Mouse (Mus musculus): ENCODE measurements around the gene Gal3st4. TPM values are rescaled to one million over a fixed set of nuclear protein-coding genes. Genes with fewer than 3 reads are reported as not detected.

Gene Gal3st4
- polyA plus RNA-seq, 1 experiment from 2014 or later: 1.8 TPM

DNA sequence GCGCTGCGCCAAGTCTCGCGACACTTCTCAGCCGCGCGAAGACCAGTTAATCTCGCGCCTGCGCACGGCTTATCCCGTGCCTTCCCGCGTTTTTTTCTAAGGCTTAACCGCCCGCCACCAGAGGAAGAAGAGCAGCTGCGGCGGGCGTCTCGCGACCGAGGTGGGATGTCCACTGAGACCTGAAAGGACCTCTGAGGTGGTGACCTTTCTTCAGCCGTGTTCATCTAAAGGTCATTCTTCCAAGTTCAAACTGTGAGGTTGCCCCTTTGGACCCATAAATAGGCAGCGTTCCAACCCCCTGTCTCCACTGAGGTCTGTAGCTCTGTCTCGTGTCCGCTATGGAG is 7.8 kb upstream of the Gal3st4 start:
- H3K4me1 ChIP-seq (ENCODE audit: control insufficient read depth, insufficient read depth, low read length): peaks cover 32% of the 10 kb centered on the region
- H3K4me2 ChIP-seq (ENCODE audit: low read length): peak overlapping the region; percentile 83
- peak overlapping the region; percentile 86; the same call in 1 of the 2 replicates for H3K4me3 ChIP-seq (ENCODE audit: low read depth, low read length)
- H3K9ac ChIP-seq (ENCODE audit: low read length): no peak overlapping the region
- ATAC-seq (no peak), DNase-seq (ENCODE audit: low spot score) (no peak)
- 0 out of 2 replicates have a peak, but pooled peaks cover 8% of the 10 kb centered on the region for H3K9me3 ChIP-seq (replicated peaks; ENCODE audit: control insufficient read depth, low read length)
- no peak overlapping the region for H3K27ac ChIP-seq (ENCODE audit: low read depth, low read length)
- H3K27me3 ChIP-seq (replicated peaks; ENCODE audit: control insufficient read depth, insufficient read depth, low read length): no peaks in the 10 kb centered on the region
- H3K36me3 ChIP-seq (ENCODE audit: control insufficient read depth, insufficient read depth, low read length): peaks cover 15% of the 10 kb centered on the region; the same call in 1 of the 2 replicates
- 30% methylated on average over 24 of the region's 26 CpGs for WGBS

DNA sequence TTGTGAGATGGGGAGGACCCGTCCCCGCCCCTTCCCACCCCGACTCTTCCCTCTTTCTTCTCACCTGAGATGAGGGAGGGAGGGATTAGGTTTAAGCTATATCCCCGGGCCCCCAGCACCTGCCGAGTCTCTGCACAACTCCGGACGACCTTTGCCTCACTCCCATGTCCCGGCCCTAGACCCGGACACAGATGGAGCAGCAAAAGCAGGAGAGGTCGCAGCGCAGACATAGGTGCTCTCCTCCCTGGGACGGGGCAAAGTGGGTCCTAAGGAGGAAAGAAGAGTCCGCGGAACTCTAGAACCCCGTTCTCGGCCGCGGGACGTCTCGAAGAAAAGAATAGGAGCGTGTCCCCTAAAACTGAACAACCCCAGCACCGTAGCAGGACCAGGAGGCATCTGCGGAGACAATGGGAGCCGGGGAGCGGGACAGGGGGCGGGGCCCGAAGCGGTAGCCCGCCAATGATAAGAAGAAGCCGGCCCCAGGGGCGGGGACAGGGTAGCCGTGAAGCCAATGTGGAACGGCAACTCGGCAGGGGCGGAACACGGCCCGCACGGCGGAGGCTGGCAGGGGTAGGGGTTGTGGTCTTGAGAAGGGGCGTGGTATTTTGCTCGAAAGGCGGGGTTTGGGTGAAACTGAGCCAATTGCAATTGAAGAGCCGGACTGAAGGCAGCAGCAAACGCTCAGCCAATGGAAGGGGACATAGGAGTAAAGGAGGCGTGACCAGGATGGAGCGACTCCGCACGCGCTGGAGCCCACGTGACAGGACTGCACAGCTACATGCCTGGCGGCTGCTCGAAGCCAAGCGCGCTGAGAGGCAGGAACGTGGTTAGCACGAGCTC is 7.2 kb upstream of the Gal3st4 start, which contains the start of the genes Gm43720, Gpc2 and Stag3:
Gm43720 (minus strand) TSS at position 374 of the 840 bp plus-strand sequence.
Gpc2 (minus strand) TSS at position 421 of the 840 bp plus-strand sequence.
Stag3 (plus strand) TSS at position 656 of the 840 bp plus-strand sequence.
- H3K4me1 ChIP-seq (ENCODE audit: control insufficient read depth, insufficient read depth, low read length): peaks cover 37% of the 10 kb centered on the region
- 0 out of 2 replicates have a peak, but pooled peaks cover 8% of the 10 kb centered on the region for H3K9me3 ChIP-seq (replicated peaks; ENCODE audit: control insufficient read depth, low read length)
- H3K27ac ChIP-seq (ENCODE audit: low read depth, low read length): peak within 1 kb of the TSS; percentile 78
- DNase-seq (ENCODE audit: low spot score): peak; percentile 99
- H3K9ac ChIP-seq (ENCODE audit: low read length): peak within 1 kb of the TSS; percentile 97
- no peaks in the 10 kb centered on the region for H3K27me3 ChIP-seq (replicated peaks; ENCODE audit: control insufficient read depth, insufficient read depth, low read length)
- under 1% methylated on average over 56 of the region's 56 CpGs for WGBS
- H3K36me3 ChIP-seq (ENCODE audit: control insufficient read depth, insufficient read depth, low read length): peaks cover 20% of the 10 kb centered on the region; the same call in 1 of the 2 replicates
- ATAC-seq: peak; percentile 99
- peak within 1 kb of the TSS; percentile 86 for H3K4me3 ChIP-seq (ENCODE audit: low read depth, low read length)
- peak within 1 kb of the TSS; percentile 83 for H3K4me2 ChIP-seq (ENCODE audit: low read length)

DNA sequence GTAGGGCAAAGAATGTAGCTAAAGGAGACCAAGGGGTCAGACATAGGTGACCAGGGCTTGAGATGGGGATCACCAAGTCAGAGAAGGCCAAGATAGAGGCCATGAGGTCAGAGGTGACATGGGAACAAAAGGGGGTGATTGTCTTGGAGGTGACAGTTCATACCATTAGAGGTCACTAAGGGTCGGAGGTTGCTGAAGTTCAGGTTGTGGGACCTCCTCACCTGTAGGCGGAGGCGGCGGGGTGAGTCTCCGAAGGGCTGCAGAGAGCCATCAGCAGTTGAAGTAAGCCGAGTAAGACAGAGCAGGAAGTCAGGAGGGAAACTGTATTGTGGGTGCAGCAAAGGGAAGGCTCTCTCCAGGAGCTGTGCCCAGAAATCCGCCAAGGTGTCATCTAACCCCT is 5.4 kb upstream of the Gal3st4 start:
- Histone ChIP-seq H3K27me3 (replicated peaks; ENCODE audit: control insufficient read depth, insufficient read depth, low read length) (no peaks in the 10 kb centered on the region), H3K4me2 (ENCODE audit: low read length) (peak overlapping the region; percentile 83), H3K4me1 (ENCODE audit: control insufficient read depth, insufficient read depth, low read length) (peaks cover 39% of the 10 kb centered on the region), H3K4me3 (ENCODE audit: low read depth, low read length) (peak overlapping the region; percentile 86), H3K9me3 (replicated peaks; ENCODE audit: control insufficient read depth, low read length) (0 out of 2 replicates have a peak, but pooled peaks cover 8% of the 10 kb centered on the region), H3K9ac (ENCODE audit: low read length) (peak overlapping the region; percentile 97), H3K27ac (ENCODE audit: low read depth, low read length) (0 out of 2 replicates have a peak overlapping the region, but pooled peaks have one; percentile 5), H3K36me3 (ENCODE audit: control insufficient read depth, insufficient read depth, low read length) (peaks cover 25% of the 10 kb centered on the region)
- ATAC-seq (no peak), DNase-seq (ENCODE audit: low spot score) (no peak)
- WGBS: 87% methylated on average over 7 of the region's 7 CpGs

DNA sequence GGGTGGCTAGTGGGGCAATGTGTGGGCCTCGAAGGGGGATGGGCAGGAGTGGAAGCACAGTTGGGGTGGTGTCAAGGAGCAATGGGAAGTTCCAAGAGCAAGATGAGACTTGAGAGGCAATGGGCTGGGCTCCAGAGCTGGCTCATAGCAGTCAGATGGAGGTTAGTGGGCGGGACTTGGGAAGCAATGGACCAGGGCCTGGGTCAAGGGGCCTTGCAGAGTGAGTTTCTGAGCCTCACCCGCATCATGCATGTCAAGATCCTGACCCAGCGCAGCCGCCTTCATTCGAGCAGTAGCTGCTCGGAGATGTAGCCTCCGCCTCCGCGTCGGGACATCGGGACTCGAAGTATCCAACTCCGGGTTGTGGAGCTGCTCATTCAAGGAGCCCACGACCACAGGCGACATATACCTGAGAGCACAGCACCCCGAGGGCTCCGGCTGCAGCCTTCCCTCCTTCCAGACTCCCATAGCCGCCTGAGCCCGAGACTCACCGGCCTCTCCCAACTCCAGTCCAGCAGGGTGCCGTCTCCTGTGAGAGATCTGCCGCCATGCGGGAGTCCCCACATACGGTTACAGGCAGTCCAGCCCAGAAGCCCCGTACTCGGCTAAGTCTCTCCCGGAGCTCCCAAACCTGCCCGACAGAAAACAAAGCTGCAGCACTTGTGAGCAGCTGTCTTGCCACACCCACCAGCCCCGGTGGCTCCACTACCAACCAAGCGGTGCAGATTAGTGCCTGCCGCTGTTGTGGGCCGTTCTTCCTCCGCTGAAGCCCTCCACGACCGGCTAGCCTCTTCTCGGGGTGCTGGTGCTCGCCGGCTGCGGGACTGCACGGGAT is 2.8 kb upstream of the Gal3st4 start:
- DNase-seq (ENCODE audit: low spot score): peak; percentile 36
- 0 out of 2 replicates have a peak overlapping the region, but pooled peaks have one; percentile 9 for H3K27ac ChIP-seq (ENCODE audit: low read depth, low read length)

DNA sequence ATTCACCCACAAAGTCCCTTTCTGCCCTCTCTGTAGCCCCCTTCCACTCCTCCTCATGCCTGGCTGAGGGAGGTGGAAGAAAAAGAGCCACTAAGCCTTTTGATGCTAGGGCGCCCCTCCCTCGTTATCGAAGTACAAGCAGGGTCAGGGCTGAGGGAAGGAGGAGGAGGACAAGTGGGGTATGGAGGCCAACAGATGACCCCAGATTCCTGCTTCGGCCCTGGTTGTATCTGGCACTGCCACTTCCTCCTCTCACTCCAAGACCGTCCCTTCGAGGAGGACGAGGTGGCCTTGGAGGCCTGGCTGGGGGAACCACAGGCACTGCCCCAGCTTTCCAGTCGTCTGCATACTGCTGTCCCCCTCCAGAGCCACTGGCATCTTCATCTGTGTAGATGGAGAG is 1.5 kb upstream of the Gal3st4 start:
- no peaks in the 10 kb centered on the region for H3K9me3 ChIP-seq (replicated peaks; ENCODE audit: control insufficient read depth, low read length)
- no peak overlapping the region for H3K4me2 ChIP-seq (ENCODE audit: low read length)
- H3K27ac ChIP-seq (ENCODE audit: low read depth, low read length): no peak overlapping the region
- ATAC-seq: no peak
- H3K4me1 ChIP-seq (ENCODE audit: control insufficient read depth, insufficient read depth, low read length): peaks cover 39% of the 10 kb centered on the region
- 61% methylated on average over 8 of the region's 8 CpGs for WGBS
- H3K36me3 ChIP-seq (ENCODE audit: control insufficient read depth, insufficient read depth, low read length): peaks cover 25% of the 10 kb centered on the region
- H3K27me3 ChIP-seq (replicated peaks; ENCODE audit: control insufficient read depth, insufficient read depth, low read length): no peaks in the 10 kb centered on the region
- no peak overlapping the region for H3K9ac ChIP-seq (ENCODE audit: low read length)
- no peak for DNase-seq (ENCODE audit: low spot score)
- no peak overlapping the region for H3K4me3 ChIP-seq (ENCODE audit: low read depth, low read length)

More for the DNA sequence above, 2.8 kb upstream of the Gal3st4 start:
- Histone ChIP-seq H3K9ac (ENCODE audit: low read length) (peak overlapping the region; percentile 65), H3K27me3 (replicated peaks; ENCODE audit: control insufficient read depth, insufficient read depth, low read length) (no peaks in the 10 kb centered on the region), H3K4me2 (ENCODE audit: low read length) (peak overlapping the region; percentile 73), H3K36me3 (ENCODE audit: control insufficient read depth, insufficient read depth, low read length) (peaks cover 25% of the 10 kb centered on the region), H3K4me1 (ENCODE audit: control insufficient read depth, insufficient read depth, low read length) (peaks cover 39% of the 10 kb centered on the region), H3K9me3 (replicated peaks; ENCODE audit: control insufficient read depth, low read length) (0 out of 2 replicates have a peak, but pooled peaks cover 2% of the 10 kb centered on the region), H3K4me3 (ENCODE audit: low read depth, low read length) (peak overlapping the region; percentile 37)
- WGBS: 8% methylated on average over 41 of the region's 41 CpGs
- no peak for ATAC-seq

DNA sequence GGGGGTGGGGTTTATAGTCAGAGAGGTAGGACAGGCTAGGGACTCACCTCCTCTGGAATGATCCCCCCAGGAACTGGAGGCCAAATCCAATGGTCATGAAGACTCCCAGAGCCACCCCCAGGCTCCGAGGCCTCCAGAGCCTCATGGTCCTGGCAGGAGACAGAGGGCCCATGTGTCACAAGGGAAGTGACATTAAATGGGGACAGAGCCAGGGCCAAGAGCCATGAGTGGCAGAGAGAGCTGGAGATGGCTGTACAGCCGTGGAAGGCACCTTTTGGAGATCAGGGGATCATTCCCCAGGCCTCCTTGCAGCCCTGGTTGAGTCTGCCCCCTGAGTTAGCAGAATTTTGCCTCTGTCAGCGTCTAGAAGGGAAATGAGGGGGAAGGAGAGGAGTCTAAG is 1.4 kb downstream of the Gal3st4 start:
- H3K4me1 ChIP-seq (ENCODE audit: control insufficient read depth, insufficient read depth, low read length): peaks cover 16% of the 10 kb centered on the region
- no peak for ATAC-seq
- H3K27me3 ChIP-seq (replicated peaks; ENCODE audit: control insufficient read depth, insufficient read depth, low read length): no peaks in the 10 kb centered on the region
- H3K4me2 ChIP-seq (ENCODE audit: low read length): no peak overlapping the region
- H3K4me3 ChIP-seq (ENCODE audit: low read depth, low read length): no peak overlapping the region
- H3K9ac ChIP-seq (ENCODE audit: low read length): no peak overlapping the region
- no peak for DNase-seq (ENCODE audit: low spot score)
- WGBS: 53% methylated on average over 3 of the region's 3 CpGs
- peaks cover 11% of the 10 kb centered on the region for H3K36me3 ChIP-seq (ENCODE audit: control insufficient read depth, insufficient read depth, low read length)
- H3K9me3 ChIP-seq (replicated peaks; ENCODE audit: control insufficient read depth, low read length): no peaks in the 10 kb centered on the region
- no peak overlapping the region for H3K27ac ChIP-seq (ENCODE audit: low read depth, low read length)

DNA sequence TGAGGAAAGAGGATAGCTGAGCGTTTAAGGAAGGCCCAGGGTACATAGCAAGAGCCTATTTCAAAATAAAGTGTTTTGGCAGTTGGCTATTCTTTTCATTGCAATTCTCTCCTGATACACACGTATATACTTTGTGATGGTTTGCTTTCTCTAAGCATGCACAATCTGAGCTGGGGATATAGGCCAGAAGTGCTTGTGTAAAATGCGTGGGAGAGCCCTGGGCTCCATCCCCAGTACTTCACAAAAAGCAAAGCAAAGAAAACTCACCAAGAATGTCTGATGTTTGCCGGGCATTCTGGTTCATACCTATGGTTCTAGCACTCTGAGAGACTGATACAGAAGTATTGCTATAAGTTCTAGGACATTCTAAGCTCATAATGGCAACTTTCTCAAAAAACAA is 3.7 kb downstream of the Gal3st4 start:
- Histone ChIP-seq H3K4me3 (ENCODE audit: low read depth, low read length) (no peak overlapping the region), H3K4me1 (ENCODE audit: control insufficient read depth, insufficient read depth, low read length) (peaks cover 3% of the 10 kb centered on the region; the same call in 1 of the 2 replicates), H3K27ac (ENCODE audit: low read depth, low read length) (no peak overlapping the region), H3K9me3 (replicated peaks; ENCODE audit: control insufficient read depth, low read length) (no peaks in the 10 kb centered on the region), H3K9ac (ENCODE audit: low read length) (no peak overlapping the region), H3K27me3 (replicated peaks; ENCODE audit: control insufficient read depth, insufficient read depth, low read length) (no peaks in the 10 kb centered on the region), H3K4me2 (ENCODE audit: low read length) (no peak overlapping the region), H3K36me3 (ENCODE audit: control insufficient read depth, insufficient read depth, low read length) (peaks cover 4% of the 10 kb centered on the region)
- 82% methylated on average over 4 of the region's 4 CpGs for WGBS
- no peak for DNase-seq (ENCODE audit: low spot score)
- no peak for ATAC-seq

DNA sequence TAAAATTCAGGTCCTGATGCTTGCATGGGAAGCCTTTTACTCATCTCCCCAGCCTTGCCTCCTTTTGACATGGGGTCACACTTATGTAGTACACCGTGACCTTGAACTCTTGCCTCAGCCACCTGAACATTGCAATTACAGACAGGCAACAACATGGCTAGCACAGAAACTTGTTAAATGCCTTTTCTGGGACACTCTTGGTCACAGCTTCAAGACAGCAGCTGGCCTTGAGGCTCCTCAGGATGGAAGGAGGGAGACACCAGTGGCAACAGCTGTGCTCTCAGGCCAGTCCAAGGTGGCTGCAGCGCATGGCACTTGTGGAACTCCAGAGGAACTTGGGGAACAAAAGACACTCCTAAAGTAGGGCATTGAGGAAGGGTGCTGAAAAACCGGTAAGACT is 5.5 kb downstream of the Gal3st4 start:
- peaks cover 5% of the 10 kb centered on the region for H3K4me1 ChIP-seq (ENCODE audit: control insufficient read depth, insufficient read depth, low read length)
- no peak for ATAC-seq
- H3K4me2 ChIP-seq (ENCODE audit: low read length): no peak overlapping the region
- 89% methylated on average over 3 of the region's 3 CpGs for WGBS
- H3K27me3 ChIP-seq (replicated peaks; ENCODE audit: control insufficient read depth, insufficient read depth, low read length): no peaks in the 10 kb centered on the region
- H3K9ac ChIP-seq (ENCODE audit: low read length): no peak overlapping the region
- no peak for DNase-seq (ENCODE audit: low spot score)
- H3K36me3 ChIP-seq (ENCODE audit: control insufficient read depth, insufficient read depth, low read length): peaks cover 3% of the 10 kb centered on the region; the same call in 1 of the 2 replicates
- no peak overlapping the region for H3K4me3 ChIP-seq (ENCODE audit: low read depth, low read length)
- no peak overlapping the region for H3K27ac ChIP-seq (ENCODE audit: low read depth, low read length)
- H3K9me3 ChIP-seq (replicated peaks; ENCODE audit: control insufficient read depth, low read length): no peaks in the 10 kb centered on the region
